Mouse (Mus musculus) cerebellum, adult 11 months (tissue): Measurements from ENCODE around the gene Cracr2a.
"Not testable (repeated sequence)": the region's sequence is repeated elsewhere in the genome, so short reads cannot be mapped to it uniquely, and the experiment has no call there.

Source experiments
- DNase-seq: peaks from one replicate; pipeline ENCODE4 v3.0.0; 2022

Cracr2a gene

DNA sequence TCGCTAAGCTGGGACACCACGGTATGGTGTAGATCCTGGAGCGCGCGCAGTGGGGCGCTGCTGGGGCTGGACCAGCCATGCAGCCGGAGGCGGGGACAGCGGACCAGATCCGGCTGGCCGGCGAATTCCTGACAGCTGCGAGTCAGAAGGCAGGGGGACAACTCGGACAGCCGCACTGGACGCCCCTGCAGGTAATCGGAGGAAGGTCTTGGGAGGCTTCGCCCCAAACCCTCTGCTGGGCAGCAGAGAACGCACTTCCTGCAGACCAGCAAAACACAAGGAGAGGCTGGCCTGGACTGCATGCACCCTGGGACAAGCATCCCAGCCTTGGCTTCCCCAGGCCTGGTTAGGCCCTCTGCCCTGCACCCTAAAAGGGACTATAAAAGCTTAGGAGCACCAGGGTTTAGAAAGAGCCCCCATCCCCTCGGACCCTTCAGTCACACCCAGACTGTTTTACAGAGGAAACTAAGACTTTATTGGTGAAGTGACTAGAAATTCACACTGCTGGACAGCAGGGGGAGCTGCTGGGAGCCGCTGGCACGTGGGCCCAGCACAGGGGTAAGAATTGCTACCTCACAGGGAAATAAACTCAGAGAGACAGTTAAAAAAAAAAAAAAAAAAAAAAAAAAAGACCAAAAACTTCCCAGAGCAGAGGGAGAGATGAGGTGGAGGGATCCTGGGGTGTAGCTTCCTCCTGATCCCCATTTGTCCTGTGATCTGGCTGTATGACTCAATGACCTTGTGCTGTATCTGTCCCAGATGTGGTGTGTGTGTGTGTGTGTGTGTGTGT is at the start of gene Cracr2a:
Gene Cracr2a, plus strand, starts transcription at position 108 of the 790 bp plus-strand sequence.
- peak; percentile 23 for DNase-seq

DNA sequence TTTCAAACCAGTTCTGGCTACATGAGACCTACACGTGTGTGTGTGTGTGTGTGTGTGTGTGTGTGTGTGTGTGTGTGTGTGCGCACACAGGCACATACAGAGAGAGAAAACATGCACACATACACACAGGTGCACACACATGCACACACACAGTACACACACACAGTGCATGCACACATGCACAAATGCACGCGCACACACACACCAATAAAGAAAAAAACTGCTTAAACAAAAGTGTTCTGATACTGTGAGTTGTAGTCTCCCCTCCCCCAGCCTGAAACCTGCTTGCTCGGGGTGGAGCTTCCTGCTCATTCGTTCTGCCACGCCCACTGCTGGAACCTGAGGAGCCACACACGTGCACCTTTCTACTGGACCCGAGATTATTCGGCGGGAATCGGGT is 47.4 kb upstream of the Cracr2a start:
- DNase-seq = not testable (repeated sequence)

DNA sequence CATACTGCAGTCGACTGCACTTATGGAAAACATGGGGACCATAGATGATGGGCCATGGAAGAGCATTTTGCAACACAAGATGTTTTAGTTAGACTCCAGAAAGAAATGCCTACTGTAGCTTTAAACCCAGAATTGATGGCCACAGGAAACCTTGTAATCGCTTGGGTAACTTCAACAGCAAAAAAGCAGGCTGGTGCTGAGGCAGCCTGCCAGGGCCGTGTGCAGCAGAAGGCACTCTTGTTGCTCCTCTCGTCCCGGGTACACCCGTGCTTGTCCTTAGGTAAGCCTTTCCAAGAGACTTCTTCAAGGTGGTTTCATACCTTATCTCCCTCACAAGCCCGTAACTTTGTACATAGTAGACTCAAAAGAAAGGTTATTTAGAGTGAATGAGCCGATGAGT is 40.0 kb upstream of the Cracr2a start:
- no peak for DNase-seq

DNA sequence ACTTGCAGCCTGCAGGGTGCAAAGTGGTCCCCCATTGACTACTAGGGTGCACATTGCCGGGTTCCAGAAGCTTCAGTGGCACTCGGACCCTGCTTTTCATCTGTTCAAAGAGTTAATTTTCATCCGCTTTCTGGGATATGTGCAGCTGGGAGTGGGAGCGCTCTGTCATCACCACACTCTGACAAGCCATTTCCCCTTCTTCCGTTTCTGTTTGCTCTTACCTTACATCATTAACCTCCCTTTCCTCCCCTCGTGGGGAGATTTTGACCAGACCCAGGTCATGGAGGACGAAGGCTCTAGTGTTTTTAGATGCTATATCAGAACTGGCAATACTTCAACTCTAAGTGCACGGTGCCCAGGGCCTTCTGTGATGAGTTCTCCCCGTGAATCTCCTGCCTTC is 38.8 kb upstream of the Cracr2a start:
- DNase-seq = no peak

DNA sequence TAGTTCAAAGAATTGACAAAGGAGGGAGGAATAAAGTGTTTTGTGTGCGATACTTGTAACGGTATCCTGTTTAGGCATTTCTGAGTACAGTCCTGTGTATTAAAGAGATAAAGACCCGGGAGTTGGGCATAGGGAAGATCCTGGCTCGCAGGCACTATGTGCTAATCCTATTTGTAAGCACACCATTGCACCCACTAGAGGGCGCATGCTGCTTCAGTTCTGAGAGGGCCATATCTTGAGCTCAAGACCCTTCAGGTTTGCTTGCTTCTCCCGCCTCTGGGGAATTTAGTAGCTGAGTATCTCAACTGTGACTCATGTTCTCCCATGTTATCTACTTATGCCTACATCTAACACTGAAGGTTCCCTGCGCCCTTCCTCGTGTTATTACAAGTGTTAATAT is 36.7 kb upstream of the Cracr2a start:
- peak; percentile 11 for DNase-seq

DNA sequence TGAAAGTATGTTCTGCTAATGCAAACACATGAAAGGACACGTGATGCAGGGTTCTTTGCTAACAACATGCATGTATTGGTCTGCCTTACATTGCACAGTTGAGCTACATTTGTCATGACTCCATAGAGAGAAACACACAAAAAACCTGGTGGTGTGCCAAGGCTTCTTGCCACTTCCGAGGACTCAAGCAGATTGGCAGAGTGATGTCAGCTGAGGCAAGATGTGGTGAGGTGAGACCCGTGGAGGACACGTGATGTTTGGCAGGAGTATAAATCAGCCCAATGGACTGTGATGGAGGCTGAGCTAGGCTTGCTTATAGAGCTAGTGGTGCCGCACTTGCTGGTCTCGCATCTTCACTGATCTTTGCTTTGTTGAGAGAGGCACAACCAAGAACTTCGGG is 32.5 kb upstream of the Cracr2a start:
- DNase-seq = no peak

DNA sequence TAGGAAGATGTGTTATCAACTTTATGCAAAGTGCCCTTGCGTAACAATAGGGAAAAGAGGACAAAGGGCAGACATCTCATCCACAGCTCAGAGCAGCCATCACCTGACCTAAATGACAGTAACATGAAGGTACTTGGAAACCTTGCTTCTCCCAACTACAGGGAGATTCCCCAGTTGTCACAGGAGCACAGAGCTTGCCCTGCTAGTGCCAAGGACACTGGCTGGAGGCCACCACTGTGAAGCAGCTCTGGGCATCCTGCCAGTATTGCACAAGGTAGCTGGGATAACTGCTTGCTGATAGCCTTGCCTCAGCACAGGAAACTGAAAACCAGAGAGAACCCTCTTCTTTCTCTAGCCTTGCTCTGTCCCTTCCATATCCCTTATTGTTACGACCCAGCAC is 31.7 kb upstream of the Cracr2a start:
- DNase-seq = peak; percentile 78

DNA sequence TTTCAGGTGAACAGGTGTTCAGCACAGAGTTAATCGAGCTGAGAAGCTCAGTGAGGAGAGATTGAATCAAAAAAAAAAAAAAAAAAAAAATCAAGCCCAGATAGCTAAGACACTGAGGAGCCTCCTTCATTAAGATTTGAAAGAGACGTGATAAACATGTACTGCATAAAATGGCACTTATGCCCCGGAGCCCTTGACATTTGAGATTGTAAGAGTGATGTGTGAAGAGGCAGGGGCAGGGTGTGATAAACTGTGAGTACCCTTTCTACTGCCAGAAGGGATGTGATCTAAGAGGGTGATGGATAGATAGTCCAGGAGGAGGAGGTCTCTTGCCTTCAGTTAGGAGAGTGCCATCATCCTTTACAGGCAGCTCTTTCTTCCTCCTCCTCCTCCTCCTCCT is 30.9 kb upstream of the Cracr2a start:
- no peak for DNase-seq

DNA sequence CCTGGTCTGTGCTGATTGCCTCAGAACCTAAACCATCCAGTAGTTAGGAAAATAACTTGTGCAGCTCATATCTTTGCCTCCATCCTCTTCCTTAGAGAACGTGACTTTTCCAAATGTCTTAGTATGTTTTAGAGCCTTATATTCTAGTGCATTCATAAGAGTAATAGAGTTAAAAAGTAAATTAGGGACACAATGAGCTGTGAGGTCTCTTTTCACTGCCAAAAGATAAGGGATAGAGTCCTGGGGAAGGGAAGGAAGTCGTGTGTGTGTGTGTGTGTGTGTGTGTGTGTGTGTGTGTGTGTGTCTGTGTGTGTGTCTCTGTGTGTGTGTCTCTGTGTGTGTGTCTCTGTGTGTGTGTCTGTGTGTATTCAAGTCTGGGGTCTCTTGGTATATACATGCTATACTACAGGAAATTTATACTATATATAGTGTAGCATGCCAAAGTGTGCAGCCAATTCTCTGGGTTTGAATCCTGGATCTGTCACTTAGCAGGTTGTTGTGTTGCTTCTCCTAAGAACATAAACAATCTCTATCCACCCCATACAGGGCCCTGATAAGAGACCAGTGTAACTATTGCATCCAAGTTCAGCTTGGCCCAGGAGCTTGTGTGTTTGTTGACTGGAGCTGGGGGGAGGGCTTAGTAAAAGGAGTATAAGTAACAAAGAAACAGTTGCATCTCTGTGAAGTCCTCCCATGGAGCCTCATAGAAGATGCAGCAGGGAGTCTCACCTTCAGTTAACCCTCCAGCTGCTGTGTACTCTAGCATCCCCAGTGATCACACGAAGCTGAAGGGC is 29.5 kb upstream of the Cracr2a start:
- no peak for DNase-seq

DNA sequence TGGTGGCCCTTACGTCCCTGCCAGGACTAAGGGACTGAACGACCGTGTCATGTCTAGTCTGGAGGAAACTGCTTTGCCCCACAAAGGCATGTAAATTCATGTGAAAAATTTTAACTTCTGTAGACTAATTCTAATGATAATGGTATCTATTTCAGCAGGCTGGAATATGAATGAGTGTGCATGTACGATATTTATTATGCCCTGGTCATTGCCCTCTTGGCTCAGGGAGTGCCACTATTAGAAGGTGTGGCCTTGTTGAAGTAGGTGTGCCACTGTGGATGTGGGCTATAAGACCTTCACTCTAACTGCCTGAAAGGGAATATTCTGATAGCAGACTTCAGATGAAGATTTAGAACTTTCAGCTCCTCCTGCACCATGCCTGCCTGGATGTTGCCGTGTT is 28.8 kb upstream of the Cracr2a start:
- DNase-seq = no peak

DNA sequence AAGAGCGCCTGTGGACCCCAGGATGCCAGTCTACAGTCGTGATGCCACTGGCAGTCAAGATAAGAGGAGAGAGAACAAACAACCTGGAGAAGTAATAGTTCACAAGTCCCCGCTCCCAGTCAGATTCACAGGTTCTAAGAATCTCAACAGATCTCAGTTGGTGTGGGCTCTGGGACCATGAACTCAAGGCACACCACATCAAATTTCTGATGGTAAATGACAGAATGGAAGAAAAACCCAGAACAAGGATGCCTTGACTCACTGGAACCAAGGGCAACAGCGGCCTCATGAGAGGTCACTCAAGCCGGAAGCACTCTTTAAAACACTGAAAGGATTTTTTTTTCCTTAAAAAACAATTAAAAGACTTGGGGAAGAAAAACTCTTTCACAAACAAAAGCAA is 27.4 kb upstream of the Cracr2a start:
- no peak for DNase-seq

DNA sequence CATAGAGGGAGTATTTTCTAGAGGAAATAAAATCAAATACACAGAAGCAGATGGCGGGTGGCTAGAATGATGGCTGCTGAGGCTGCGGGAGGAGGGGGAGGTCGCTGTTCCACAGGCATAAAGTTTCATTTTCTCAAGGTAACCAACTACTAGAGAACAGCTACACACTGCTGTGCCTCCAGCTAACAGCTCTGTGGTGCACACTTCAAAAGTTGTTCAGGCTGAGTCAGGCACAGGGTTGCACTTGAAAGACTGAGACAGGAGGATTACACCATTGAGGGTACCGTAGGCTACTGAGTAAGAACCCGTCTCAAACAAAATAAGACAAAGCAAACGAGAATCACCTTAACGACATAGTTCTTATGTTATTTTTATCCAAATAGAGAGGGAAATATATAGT is 24.1 kb upstream of the Cracr2a start:
- DNase-seq = no peak

DNA sequence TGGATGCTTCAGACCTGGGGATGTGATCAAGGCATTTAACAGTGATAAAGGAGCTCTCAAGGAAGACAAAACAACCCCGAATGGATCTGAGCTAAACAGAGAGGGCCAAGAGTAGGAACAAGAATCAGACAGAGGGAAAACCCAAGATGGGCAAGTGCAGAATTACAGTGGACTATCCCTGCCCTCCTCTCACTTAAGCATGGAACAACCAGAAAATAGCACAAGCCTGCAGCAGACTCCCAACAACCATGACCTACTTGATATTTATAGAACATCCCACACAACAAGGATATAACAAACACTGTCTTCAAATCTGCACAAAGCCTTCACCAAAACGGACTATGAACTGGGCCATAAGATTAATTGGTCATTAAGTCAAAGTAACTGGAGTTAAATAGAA is 23.0 kb upstream of the Cracr2a start:
- no peak for DNase-seq

DNA sequence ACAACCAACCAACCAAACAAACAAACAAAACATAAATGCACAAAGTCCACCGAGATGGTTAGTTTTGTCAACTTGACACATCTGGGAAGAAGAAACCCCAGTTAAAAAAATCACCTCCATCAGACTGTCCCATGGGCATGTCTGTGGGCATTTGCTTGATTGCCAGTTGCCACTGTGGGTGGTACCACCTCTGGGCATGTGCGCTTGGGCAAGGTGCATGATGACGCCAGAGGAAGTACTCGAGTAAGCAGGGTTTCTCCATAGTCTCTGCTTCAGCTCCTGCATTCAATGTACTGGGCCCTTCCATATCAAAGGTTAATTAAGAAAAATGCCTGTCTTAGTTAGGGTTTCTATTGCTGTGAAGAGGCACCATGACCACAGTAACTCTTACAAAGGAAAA is 21.9 kb upstream of the Cracr2a start:
- no peak for DNase-seq

DNA sequence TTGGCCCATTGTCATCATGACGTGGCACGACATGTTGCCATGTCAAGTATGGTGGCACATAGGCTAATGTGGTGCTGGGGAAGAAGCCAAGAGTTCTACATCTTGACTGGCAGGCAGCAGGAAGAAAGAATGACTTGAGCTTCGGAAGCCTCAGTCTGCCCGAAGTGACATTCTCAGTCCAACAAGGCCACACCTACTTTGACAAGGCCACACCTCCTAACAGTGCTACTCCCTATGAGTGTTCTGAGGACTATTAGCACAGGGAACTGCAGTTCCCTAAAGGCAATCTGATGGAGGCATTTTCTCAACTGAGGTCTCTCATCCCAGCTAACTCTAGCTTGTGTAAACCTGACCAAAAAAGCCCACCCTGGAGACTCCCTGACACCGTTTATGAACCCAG is 21.5 kb upstream of the Cracr2a start:
- no peak for DNase-seq

DNA sequence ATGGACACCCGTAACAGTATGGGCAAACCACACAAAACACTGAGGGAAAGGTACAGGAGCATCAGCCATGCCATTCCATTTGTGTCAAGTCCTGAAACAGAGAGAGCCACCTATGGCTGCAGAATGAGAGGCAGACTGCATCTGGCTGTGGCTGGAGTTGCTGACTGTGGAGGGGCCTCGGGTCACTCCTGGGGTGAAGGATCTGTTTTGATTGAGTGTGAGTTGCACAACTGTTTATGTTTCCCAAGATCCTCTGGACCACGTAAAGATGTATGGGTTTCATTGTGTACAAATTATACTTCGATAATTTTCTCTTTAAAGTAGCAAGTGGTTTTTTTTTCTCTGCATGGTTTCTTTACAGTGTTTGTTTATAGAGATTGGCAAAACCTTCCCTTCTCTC is 20.6 kb upstream of the Cracr2a start:
- no peak for DNase-seq

DNA sequence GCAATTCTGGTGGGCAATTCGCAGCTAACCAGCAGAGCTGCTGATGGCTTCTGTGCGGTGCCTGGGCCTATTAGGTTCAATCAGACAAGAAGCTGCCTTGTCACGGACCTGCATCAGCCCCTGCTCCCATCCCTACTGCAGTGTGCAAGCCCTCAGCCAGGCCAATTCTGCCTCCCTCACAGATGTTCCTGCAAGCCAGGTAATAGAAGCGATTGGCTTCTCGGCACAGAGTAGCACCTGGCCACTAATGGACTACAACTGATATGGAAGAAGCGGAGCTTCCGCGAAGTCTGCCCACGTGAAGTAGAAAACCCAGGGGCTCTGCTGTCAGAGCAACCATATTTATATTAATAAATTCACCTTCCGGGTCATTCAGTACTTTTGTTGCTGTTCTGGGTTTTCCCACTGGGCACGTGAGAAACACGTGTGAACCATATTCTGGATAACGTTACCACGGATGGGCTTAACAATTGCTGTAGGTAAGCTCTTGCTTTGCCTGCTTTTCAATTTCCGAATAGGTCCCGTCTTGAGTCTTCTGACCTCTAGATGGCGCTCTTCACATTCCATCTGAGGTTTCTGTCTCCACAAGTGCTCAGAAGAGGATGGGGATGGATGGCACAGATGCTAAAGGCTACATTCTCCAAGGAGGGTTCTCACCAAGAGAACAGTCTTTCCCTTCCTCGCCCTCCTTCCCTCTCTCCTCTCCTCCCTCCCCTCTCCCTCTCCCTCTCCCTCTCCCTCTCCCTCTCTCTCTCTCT is 19.3 kb upstream of the Cracr2a start:
- peak; percentile 20 for DNase-seq

DNA sequence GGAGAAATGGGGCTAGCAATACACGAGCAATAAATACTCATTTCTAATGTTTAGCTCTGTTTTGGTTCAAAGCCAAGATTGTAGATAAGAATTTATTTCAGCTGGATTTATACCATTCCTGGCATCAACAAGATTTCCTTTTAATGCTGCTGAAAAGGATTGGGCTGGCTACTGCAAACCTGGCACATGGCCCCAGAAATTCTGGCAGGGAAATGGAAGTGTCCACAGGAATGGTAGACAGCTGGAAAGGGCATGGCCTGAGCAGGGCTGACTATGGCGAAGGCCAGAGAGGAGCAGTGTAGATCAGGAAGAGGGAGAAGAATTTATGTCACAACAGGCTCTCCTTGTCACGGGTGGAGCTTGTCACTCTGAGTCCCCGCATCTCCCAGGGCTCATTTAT is 14.5 kb upstream of the Cracr2a start:
- DNase-seq = no peak

DNA sequence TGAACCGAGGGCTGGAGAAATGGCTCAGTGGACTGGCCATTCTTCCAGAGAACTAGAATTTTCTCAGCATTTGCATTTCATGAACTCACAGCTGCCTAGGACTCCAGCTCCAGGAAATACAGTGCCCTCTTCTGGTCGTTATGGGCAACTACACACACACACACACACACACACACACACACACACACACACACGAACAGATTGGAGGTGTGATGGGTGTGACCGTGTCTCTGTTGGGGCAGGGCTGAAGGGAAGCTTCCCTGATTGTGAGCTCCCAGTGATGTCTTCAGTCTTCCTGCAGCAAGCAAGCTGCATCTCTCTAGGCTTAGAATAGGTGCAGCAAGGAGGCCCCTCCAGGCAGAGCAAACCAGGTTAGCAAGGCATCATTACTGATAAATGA is 8.2 kb upstream of the Cracr2a start:
- no peak for DNase-seq

DNA sequence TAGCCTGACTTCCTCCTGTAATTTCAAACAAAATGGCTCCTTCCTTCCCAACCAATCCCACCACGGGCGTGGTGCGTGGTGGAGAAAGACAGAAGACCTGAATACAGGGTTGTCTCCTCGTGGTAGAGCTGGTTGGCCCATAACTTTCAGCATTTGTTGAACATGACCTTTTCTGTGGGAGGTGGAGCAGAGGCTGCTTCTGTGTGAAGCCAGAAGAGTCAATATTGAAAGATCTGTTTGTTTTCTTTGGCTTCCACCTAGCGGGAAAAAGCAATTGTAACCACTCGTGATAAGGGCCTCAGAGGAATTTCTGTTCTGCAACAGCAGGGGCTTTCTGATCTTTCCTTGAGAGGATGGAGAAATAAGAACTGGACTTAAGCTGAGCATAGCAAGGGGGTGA is 5.6 kb upstream of the Cracr2a start:
- no peak for DNase-seq

DNA sequence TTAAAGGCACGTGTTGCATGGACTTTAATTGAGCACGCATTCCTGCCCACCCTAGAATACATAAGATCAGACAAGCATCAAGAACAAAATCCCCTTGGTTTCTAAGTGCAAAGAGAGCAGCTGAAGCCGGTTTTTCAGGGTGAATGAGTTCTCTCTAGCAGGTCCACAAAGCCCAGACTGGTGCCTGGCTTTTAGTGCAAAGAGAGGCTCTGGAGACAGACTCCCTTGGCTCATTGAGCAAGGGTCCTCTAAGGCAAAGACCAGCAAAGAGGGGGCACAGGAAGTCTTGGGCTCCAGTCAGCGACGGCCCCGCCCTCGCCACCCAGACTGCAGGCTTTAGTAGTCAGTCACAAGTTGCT is 287 bp upstream of the Cracr2a start:
- DNase-seq = no peak

DNA sequence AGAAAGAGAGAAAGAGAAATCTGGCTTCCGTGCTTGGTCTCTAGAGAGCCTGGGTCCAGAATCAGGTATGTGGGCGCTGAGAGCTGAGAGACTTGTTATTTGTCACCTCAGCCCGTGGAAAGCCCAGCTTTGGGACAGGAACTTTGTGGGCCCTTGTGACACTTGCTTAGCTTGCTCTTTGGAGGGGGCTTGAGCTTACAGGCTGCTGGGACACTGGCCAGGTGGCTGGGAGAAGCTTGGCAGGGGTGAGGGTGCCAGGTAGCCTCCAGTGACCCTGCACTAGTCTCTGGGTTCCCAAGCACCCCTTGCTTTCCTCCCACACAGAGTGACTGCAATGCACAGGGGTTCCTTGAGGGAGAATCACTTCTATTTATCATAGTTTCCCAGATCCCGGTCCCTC is 2.4 kb downstream of the Cracr2a start:
- no peak for DNase-seq

DNA sequence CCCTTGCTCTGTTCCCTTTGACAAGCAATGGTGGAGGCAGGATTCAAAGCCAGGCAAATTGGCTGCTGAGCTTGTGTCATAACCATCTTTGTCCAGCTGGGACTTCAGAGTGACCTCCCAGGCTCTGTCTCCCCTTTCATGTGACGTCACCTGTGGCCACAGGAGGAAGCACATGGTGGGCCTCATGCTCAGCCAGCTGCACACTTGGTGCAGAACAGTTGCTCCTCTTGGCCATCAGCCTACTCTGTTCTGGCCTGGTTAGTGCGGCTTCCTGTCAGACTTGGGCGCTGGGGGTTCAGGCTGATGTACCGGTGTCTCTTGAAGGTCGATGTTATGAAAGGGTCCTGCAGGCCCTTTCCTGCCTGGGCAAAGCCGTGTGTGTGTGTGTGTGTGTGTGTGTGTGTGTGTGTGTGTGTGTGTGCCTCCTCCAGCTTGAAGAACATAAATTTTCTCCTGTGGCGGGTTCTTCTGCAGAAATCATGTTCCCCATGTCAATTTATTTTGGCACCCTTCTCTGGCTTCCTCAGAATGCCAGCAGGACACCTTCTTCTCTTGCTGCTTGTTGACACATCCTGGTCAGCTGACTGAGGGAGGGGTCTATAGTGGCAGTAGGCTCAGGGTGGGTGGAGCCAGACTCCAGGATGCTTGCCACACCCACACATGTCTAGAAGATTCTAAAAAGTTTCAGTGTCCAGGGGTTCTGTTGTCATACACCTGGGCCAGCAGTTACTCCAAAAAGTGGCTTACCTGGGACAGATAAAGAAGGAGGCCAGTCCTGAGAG is 5.0 kb downstream of the Cracr2a start:
- DNase-seq = no peak
